Mouse (Mus musculus) cerebellum, postnatal 10 days (tissue): ENCODE results near the gene Erc2.

ENCODE experiments used
- DNase-seq, 2 experiments: peaks; one replicate each; pipeline ENCODE4 v3.0.0; 2021; ENCODE audit warnings: mixed read lengths in 2 of 2

The Erc2 gene

GRCm38 (mm10) chr14:28511029-28511651 is 888.9 kb downstream of the Erc2 start:
- peak; percentile 52 to 54 for DNase-seq

- DNase-seq = peak in 1 of 2 experiments; percentile 3
Measured at GRCm38 (mm10) chr14:28512805-28513590, 890.8 kb downstream of the Erc2 start.

GRCm38 (mm10) chr14:28514171-28514570 is 891.9 kb downstream of the Erc2 start:
- DNase-seq = no peak

- DNase-seq = no peak
Measured at GRCm38 (mm10) chr14:28515331-28515730, 893.1 kb downstream of the Erc2 start.

GRCm38 (mm10) chr14:28517631-28518560 is 895.7 kb downstream of the Erc2 start:
- DNase-seq = no peak

- DNase-seq = no peak
Measured at GRCm38 (mm10) chr14:28521106-28521505, 898.9 kb downstream of the Erc2 start.

GRCm38 (mm10) chr14:28522611-28523010 is 900.4 kb downstream of the Erc2 start:
- no peak for DNase-seq

- no peak for DNase-seq
Measured at GRCm38 (mm10) chr14:28525566-28525965, 903.3 kb downstream of the Erc2 start.
